Comparison of ENCODE assay signal across 8 mouse cellular contexts in genomic region chr19:47731071-47731881, GRCm38 (mm10). TPM values are rescaled to one million over a fixed set of nuclear protein-coding genes. Genes with fewer than 3 reads are reported as not detected.
DNase-seq lines count a peak whose midpoint lies in the region; ATAC-seq lines count a peak whose summit lies in the region.

Sfr1 (plus strand) TSS chr19:47731682.

- peaks cover 37% of the 10 kb centered on the region for H3K36me3 ChIP-seq in heart, embryonic 13.5 days
- H3K36me3 ChIP-seq in liver, embryonic 12.5 days = peaks cover 37% of the 10 kb centered on the region
- H3K36me3 ChIP-seq in stomach, embryonic 15.5 days = peaks cover 24% of the 10 kb centered on the region

- under 1% methylated on average over 70 of the region's 72 CpGs for WGBS in heart, embryonic 13.5 days
- under 1% methylated on average over 70 of the region's 72 CpGs for WGBS in liver, embryonic 12.5 days (ENCODE audit: insufficient replicate concordance)
- WGBS in stomach, embryonic 15.5 days = under 1% methylated on average over 72 of the region's 72 CpGs

- peak; percentile 96 for ATAC-seq in heart, embryonic 13.5 days (ENCODE audit: extremely low read depth, insufficient number of reproducible peaks, low FRiP score, low TSS enrichment)
- ATAC-seq in liver, embryonic 12.5 days = peak; percentile 96
- peak; percentile 96 for ATAC-seq in stomach, embryonic 15.5 days (ENCODE audit: insufficient read depth, low FRiP score, low read depth)

- peak within 1 kb of the TSS; percentile 99 for H3K27ac ChIP-seq in brown adipose tissue, adult 24 weeks (replicated peaks; ENCODE audit: low read depth, low read length)
- H3K27ac ChIP-seq in heart, embryonic 13.5 days (replicated peaks) = peak within 1 kb of the TSS; percentile 99
- peak within 1 kb of the TSS; percentile 91 for H3K27ac ChIP-seq in liver, embryonic 12.5 days
- peak within 1 kb of the TSS; percentile 99 for H3K27ac ChIP-seq in stomach, embryonic 15.5 days

- peak within 1 kb of the TSS; percentile 79 for H3K4me2 ChIP-seq in heart, embryonic 13.5 days
- H3K4me2 ChIP-seq in liver, embryonic 12.5 days = peak within 1 kb of the TSS; percentile 96
- H3K4me2 ChIP-seq in stomach, embryonic 15.5 days = peak within 1 kb of the TSS; percentile 75

- no peaks in the 10 kb centered on the region for H3K27me3 ChIP-seq in heart, embryonic 13.5 days (replicated peaks)
- H3K27me3 ChIP-seq in liver, embryonic 12.5 days (replicated peaks) = no peaks in the 10 kb centered on the region
- H3K27me3 ChIP-seq in stomach, embryonic 15.5 days (replicated peaks) = no peaks in the 10 kb centered on the region

- H3K9ac ChIP-seq in heart, embryonic 13.5 days = peak within 1 kb of the TSS; percentile 89
- peak within 1 kb of the TSS; percentile 82 for H3K9ac ChIP-seq in liver, embryonic 12.5 days
- H3K9ac ChIP-seq in stomach, embryonic 15.5 days = peak within 1 kb of the TSS; percentile 80

- no peaks in the 10 kb centered on the region for H3K9me3 ChIP-seq in heart, embryonic 13.5 days
- H3K9me3 ChIP-seq in liver, embryonic 12.5 days (replicated peaks) = no peaks in the 10 kb centered on the region
- no peaks in the 10 kb centered on the region for H3K9me3 ChIP-seq in stomach, embryonic 15.5 days

- peak within 1 kb of the TSS; percentile 89 for H3K4me3 ChIP-seq in brown adipose tissue, adult 24 weeks (ENCODE audit: insufficient read depth, low read depth, low read length)
- H3K4me3 ChIP-seq in heart, embryonic 13.5 days = peak within 1 kb of the TSS; percentile 71
- H3K4me3 ChIP-seq in liver, embryonic 12.5 days = peak within 1 kb of the TSS; percentile 90
- peak within 1 kb of the TSS; percentile 82 for H3K4me3 ChIP-seq in stomach, embryonic 15.5 days (replicated peaks)

- no peaks in the 10 kb centered on the region for H3K4me1 ChIP-seq in brown adipose tissue, adult 24 weeks (ENCODE audit: control insufficient read depth, insufficient read depth, insufficient read length, low read length)
- H3K4me1 ChIP-seq in heart, embryonic 13.5 days = peaks cover 49% of the 10 kb centered on the region
- H3K4me1 ChIP-seq in liver, embryonic 12.5 days = peaks cover 24% of the 10 kb centered on the region
- H3K4me1 ChIP-seq in stomach, embryonic 15.5 days = peaks cover 8% of the 10 kb centered on the region

- DNase-seq in CD4-positive, CD25-positive, alpha-beta regulatory T cell, adult 2 months (ENCODE audit: low read depth, low spot score) = peak; percentile 99
- peak; percentile 42 for DNase-seq in fat pad, adult 2 months (ENCODE audit: extremely low read depth, low read depth, low spot score)
- DNase-seq in kidney, postnatal 10 days = peak; percentile 100
- DNase-seq in natural killer cell, adult 2 months (ENCODE audit: low spot score in 2 of 2) = peak; percentile 98 to 99

RNA-seq across cellular contexts. Expression of gene Sfr1, which starts in this region (rescaled TPM):
- polyA plus RNA-seq in brown adipose tissue, adult 24 weeks (2012; ENCODE audit: insufficient read depth, insufficient read length, missing spikeins) = 67.7 and 69.4 TPM in 2 replicates
- polyA plus RNA-seq in heart, embryonic 13.5 days (2015; fragmentation: Nextera tagmentation; extraction: Ambion mirVana) = 194 and 210 TPM in 2 replicates
- 126 and 129 TPM in 2 replicates for polyA plus RNA-seq in liver, embryonic 12.5 days (2016; fragmentation: Nextera tagmentation; extraction: Ambion mirVana)
- 285 and 321 TPM in 2 replicates for polyA plus RNA-seq in stomach, embryonic 15.5 days (2015; fragmentation: Nextera tagmentation; extraction: Ambion mirVana)

Comparison
In these comparisons a context has a peak if more than half of its experiments do, and no peak if none do; other contexts are left out.
1. Peak in every context shown above with its lines: DNase-seq, ATAC-seq, H3K4me3 ChIP-seq and H3K27ac ChIP-seq.
2. DNase-seq: peak in every context shown above with its lines; median percentile 100 in kidney, postnatal 10 days; 99 in CD4-positive, CD25-positive, alpha-beta regulatory T cell, adult 2 months; 98 in natural killer cell, adult 2 months; 42 in fat pad, adult 2 months.